Mouse (Mus musculus) NIH3T3 (cell line): ENCODE data around the gene Avil.
A peak's percentile ranks its signal among the peaks of the same experiment; 100 is the strongest.
"Not testable (repeated sequence)": the region's sequence is repeated elsewhere in the genome, so short reads cannot be mapped to it uniquely, and the experiment has no call there.

ENCODE experiments used
- DNase-seq: peaks from one replicate; pipeline ENCODE4 v3.0.0-alpha.2; 2012; ENCODE audit warnings: low read depth

The Avil gene

DNA sequence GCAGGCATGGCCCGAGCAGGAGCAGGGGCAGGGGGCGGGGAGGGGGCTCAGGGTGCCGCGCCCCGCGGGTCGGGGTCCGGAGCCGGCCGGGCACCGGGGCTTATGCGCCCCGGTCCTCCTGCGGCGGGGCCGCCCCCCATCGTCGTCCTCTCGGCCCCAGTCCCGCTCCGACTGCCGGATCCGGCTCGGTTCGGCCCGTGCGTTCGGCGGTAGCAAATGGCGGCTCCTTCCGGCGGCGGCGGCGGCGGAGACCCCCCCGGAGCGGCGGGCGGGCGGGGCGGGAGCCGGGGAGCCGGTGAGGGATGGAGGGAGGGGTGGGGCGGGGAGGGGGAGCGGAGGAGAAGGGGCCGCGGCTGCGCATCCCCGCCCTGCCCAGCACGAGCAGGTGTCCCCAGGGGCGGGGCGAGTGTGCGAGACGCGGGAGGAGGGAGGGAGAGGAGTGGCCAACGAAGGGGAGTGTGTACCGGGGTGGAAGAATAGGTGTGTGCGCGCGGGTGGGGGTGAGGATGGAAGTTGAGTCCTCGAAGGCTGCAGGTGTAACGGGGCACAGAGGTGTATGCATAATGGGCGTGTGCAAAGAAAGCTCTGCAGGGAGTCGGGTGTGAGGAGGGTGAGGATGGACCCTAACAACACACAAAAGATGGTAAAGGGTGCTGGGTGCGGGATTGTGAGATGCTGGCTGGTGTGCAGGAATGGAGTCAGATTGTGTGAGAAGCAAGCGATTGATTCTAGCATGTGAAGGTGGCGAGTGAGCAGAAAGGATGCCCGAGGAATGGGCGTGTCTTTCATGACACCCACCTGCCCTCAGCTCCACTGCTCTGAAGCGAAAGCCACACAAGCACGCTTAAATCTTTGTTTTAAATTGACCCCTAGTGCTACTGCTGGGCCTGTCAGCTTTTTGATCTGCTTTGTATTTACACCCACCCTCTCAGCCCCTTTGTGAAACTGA is 59.7 kb downstream of the Avil start, which contains the start of gene March9:
Gene March9, minus strand, starts transcription at position 217 of the 949 bp plus-strand sequence.
- DNase-seq: peak; percentile 70

GRCm38 (mm10) chr10:127061085-127061484 is 60.6 kb downstream of the Avil start:
- DNase-seq: no peak

GRCm38 (mm10) chr10:127061513-127061912 is 61.0 kb downstream of the Avil start:
- DNase-seq: no peak

- DNase-seq: not testable (repeated sequence)
These were observed 61.6 kb downstream of the Avil start for GRCm38 (mm10) chr10:127062101-127062500.

DNA sequence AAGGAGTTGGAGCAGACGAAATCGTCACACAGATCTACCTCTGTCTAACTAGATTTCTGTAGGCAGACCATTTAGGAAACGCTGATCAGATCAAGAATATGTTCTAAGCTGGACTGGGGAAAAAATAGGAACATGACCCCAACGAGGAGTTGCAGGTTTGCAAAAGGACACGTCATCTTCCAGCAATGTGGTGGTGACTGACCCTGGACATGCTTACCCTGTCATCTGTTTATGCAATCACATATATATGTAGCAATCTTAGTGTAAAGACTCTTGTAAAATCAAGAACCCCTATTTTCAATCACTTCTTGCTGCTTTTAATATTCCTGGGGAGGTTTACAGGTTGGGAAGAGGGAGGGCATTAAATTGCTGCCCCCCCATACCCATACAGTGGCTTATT is 62.0 kb downstream of the Avil start:
- DNase-seq: peak; percentile 73

DNA sequence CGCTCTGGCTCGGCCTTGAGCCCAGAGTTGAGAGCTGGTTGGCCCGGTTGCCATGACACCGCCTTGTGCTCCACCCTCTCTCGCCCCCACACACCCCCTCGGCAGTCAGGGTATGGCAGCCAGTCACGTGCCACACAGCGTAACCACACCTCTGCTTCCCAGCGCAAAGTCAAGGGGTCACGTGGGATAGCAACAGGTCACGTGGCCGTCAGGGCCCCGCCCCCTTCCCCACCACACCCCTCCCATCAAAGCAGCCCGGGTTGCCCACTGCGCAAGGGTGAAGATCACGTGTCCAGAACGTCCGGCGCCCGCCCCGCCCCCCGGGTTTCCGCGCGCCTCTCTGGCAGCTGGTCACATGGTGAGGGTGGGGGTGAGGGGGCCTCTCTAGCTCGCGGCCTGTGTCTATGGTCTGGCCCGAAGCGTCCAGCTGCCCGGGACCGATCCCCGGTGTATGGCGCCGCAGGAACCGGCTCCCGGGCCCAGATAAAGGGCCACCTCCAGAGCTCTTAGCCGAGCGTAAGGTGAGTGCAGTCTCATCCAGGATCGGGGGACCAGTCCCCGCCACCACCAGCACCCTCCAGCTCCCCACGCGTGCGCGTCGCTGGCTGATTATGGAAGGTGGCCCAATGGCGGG is 62.8 kb downstream of the Avil start, which contains the start of gene Cdk4:
Gene Cdk4, plus strand, starts transcription at position 296 of the 634 bp plus-strand sequence.
- DNase-seq: peak; percentile 99

DNA sequence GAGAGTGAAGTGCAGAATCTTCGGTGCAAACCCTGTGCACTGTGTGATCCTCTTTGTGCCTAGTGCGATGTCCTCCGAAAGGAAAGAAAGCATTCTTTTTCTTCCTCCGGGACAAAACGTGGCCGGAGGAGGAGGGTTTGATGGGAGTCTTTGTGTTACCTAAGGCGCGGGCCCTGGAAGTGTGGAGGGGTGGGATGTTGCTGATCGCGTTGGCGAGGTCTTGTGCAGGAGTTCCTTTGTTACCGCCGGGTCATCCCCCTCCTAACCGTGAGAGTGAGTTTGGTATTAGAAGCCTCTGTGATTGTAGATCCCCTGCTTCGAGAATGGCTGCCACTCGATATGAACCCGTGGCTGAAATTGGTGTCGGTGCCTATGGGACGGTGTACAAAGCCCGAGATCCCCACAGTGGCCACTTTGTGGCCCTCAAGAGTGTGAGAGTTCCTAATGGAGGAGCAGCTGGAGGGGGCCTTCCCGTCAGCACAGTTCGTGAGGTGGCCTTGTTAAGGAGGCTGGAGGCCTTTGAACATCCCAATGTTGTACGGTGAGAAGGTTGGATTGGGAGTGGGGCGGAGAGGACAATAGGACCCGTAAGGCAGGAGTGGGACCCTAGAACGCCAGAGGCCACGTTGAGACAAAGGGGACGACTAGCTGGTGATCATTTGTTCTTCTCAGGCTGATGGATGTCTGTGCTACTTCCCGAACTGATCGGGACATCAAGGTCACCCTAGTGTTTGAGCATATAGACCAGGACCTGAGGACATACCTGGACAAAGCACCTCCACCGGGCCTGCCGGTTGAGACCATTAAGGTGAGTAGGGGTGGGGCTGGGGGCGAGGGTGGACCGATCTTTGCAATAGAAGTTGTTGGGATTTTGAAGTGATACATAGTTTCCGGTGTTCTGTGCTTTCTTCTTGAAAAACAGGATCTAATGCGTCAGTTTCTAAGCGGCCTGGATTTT is 63.7 kb downstream of the Avil start:
- peak; percentile 53 for DNase-seq

DNA sequence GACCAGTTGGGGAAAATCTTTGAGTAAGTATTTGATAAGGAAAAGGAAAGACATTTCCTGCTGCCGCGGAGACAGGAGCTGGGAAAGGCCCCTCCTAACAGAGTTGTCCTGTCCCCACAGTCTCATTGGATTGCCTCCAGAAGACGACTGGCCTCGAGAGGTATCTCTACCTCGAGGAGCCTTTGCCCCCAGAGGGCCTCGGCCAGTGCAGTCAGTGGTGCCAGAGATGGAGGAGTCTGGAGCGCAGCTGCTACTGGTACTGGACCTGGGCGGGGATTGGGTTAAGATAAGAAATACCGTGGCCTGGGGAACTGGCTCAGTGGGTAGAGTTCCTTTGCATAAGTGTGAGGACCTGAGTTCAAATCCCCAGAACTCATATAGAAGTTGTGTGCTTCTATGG is 65.5 kb downstream of the Avil start:
- DNase-seq: no peak

- no peak for DNase-seq
These were observed 66.1 kb downstream of the Avil start for GRCm38 (mm10) chr10:127066519-127067018.

- peak; percentile 41 for DNase-seq
These were observed 68.0 kb downstream of the Avil start for GRCm38 (mm10) chr10:127068360-127069038.

- DNase-seq: peak; percentile 55
These were observed 69.0 kb downstream of the Avil start for GRCm38 (mm10) chr10:127069281-127070189.
